In the genomic region with DNA sequence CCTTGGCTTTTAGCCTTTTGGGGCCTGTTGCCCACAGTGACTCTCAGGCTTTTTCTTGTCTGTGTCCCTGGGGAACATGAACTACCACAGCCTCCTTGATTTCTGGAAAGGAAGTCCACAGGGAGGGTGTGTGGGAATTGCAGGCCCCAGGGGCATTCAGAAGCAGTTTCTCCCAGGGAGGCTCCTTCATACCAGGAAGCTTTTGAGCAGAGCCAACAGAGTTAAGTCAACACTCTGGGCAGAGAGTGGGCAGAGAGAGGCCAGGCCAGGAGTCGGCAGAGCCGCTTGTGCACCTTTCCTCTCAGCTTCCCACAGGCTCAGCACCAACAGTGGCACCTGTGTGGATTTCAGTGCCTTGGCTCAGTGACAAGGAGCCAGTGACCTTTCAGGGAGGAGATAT, we compare ENCODE assay signal across 15 mouse cellular contexts. TPM values are rescaled to one million over a fixed set of nuclear protein-coding genes. Genes with fewer than 3 reads are reported as not detected.
A peak's percentile ranks its signal among the peaks of the same experiment; 100 is the strongest.
DNase-seq lines count a peak whose midpoint lies in the region; TF ChIP-seq lines count a peak whose summit lies in the region.
"Had no signal": no experiment of that assay in that cellular context is flagged by ENCODE, and none has a peak within 500 bp of the region (broad histone marks: within the 10 kb centered on the region; RNA-seq: fewer than 3 reads in every experiment).

No protein-coding gene starts in this region.

- peaks cover 16% of the 10 kb centered on the region for H3K4me1 ChIP-seq in lung, adult 2 months (ENCODE audit: control insufficient read depth, insufficient read depth, low read length)

- peak; percentile 38 for DNase-seq in adrenal gland, postnatal 10 days
- no peak for DNase-seq in adrenal gland, adult (ENCODE audit: inconsistent age in 2 of 2, low spot score in 1 of 2)
- DNase-seq in lung, adult 18-20 months, result peak; percentile 74 to 84
- DNase-seq in lung, adult 2 months, result no peak
- peak; percentile 54 to 77 for DNase-seq in lung, postnatal 4 days
- no peak for DNase-seq in cerebellum, postnatal 36 days
- no peak for DNase-seq in layer of hippocampus, postnatal 25 days (ENCODE audit: extremely low spot score in 1 of 2, low spot score in 1 of 2)
- DNase-seq in urinary bladder, postnatal 25 days (ENCODE audit: low spot score), result no peak
- DNase-seq: cerebellum, adult 2 months; gastrocnemius, postnatal 25 days; kidney, adult 9 months; liver; right cerebral cortex, postnatal 25 days; thymus, postnatal 25 days had no signal

- no peak for TF ChIP-seq CTCF in lung, adult 2 months (IDR thresholded peaks at IDR 0.05; ENCODE audit: insufficient read depth, low read length)

- TF ChIP-seq POLR2A in lung, adult 2 months (IDR thresholded peaks at IDR 0.05; ENCODE audit: borderline replicate concordance, extremely low read depth, low read depth, low read length), result no peak

- no peak overlapping the region for H3K4me3 ChIP-seq in lung, adult 2 months (replicated peaks; ENCODE audit: extremely low read depth, low read depth, low read length)
- H3K4me3 ChIP-seq: embryonic facial prominence, embryonic 10.5 days had no signal

- 65% methylated on average over 2 of the region's 2 CpGs for WGBS in lung, adult 2 months

RNA-seq across cellular contexts. Expression of gene Atp11a, which starts 51.2 kb away (rescaled TPM):
- total RNA-seq in adrenal gland, postnatal 10 days (2021), result 10 to 100 TPM; 45.9 to 53.5 TPM
- 282 and 307 TPM in 2 replicates for polyA plus RNA-seq in lung, adult 2 months (2012; rRNA removed)
- total RNA-seq in layer of hippocampus, postnatal 25 days (2021), result 10 to 100 TPM; 50.6 to 53.1 TPM

Comparison
In these comparisons a context has a peak if more than half of its experiments do, and no peak if none do; other contexts are left out.
1. DNase-seq: peak in adrenal gland, postnatal 10 days (single experiment), lung, adult 18-20 months (2 of 2) and lung, postnatal 4 days (2 of 2); none in adrenal gland, adult (0 of 2), lung, adult 2 months (single experiment), cerebellum, postnatal 36 days (0 of 2), layer of hippocampus, postnatal 25 days (0 of 2) and urinary bladder, postnatal 25 days (single experiment).